Mouse (Mus musculus): ENCODE results near the gene Polr3g.

- TF ChIP-seq POLR2A (IDR thresholded peaks at IDR 0.05; ENCODE audit: control insufficient read depth, extremely low read depth, insufficient read depth, low read length, poor library complexity) = no peak
- no peak for TF ChIP-seq CTCF (IDR thresholded peaks at IDR 0.05; ENCODE audit: borderline replicate concordance, control insufficient read depth, extremely low read depth, insufficient read depth, low read length, poor library complexity)
Measured at GRCm38 (mm10) chr13:81667713-81668112, 43.1 kb downstream of the Polr3g start.
